Mouse (Mus musculus) gastrocnemius, adult 2 months (tissue): ENCODE measurements around the gene Slc9a8. TPM values are rescaled to one million over a fixed set of nuclear protein-coding genes. Genes with fewer than 3 reads are reported as not detected.

Source experiments
- DNase-seq: peaks from one replicate; pipeline ENCODE4 v3.0.0; 2022
- H3K27ac ChIP-seq: fragments of 200-600 bp; 2 replicates; pipeline ENCODE4 v1.8.1; 2022; ENCODE audit warnings: mild to moderate bottlenecking
- H3K4me3 ChIP-seq: fragments of 200-600 bp; 2 replicates; pipeline ENCODE4 v1.8.1; 2022; ENCODE audit warnings: mild to moderate bottlenecking, moderate library complexity
- CTCF ChIP-seq: fragments of 200-600 bp; IDR thresholded peaks from 2 replicates; pipeline ENCODE4 v1.8.1; 2022; ENCODE audit warnings: antibody characterized with exemption, mild to moderate bottlenecking, moderate library complexity
- intact Hi-C: fragments of 180-260 bp; cut with DNase I; formaldehyde crosslinking; loops from one replicate; pipeline ENCODE4 v1.15.1; 2025
- total RNA-seq, 2 experiments: library from RNA; stranded (reverse); gene quantifications; 2 replicates each; pipeline ENCODE4 v1.2.3; 2021

Gene Slc9a8
- total RNA-seq, 2 experiments from 2014 or later = 25.0 to 30.4 TPM

DNA sequence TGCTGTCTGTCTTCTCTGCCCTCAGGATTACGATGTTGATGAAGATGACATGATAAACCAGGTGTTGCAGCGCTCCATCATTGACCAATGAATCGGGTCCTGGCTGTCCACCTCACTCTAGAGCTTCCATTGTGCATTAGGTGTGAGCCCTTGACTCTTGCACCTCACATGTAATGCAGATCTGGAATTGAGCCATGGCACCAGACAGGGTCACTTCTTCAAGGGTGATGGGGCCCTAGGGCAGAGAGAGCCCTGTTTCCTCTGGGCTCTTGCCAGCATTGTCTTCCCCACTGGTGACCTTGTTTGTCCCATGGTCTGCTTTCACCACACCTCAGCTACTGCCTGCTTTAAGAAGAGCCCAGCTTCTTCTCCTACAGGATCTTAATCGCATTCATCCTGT lies 93.1 kb downstream of the Slc9a8 start:
- intact Hi-C loops = loop anchor here (5.0 kb wide), 1 partner anchor 92 kb away; the partner anchor contains the start of gene Slc9a8
- Histone ChIP-seq H3K27ac (peak overlapping the region; percentile 68; the same call in 1 of the 2 replicates), H3K4me3 (no peak overlapping the region)
- TF ChIP-seq CTCF = no peak
- DNase-seq = peak; percentile 14

DNA sequence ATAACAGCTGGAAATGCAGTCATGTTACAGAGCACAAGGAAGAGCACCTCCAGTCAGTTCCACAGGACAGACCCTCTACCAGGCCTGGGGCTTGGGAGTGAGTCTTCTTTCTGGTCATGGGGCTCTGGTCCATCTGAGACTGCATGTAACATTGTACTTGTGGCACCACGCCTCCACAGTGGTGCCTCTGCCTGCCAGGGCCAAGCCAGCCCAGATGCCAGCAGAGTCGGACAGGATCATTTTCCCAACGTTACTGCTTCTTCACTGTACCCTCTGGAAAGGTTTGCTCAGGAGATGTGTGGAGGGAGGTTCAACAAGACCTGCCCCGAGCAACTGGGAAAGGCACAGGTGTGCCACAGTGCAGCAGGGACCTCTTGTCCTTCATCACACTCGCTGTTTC lies 94.2 kb downstream of the Slc9a8 start:
- H3K4me3 ChIP-seq = no peak overlapping the region
- peak overlapping the region; percentile 68 for H3K27ac ChIP-seq
- TF ChIP-seq CTCF = no peak
- DNase-seq = peak; percentile 79
- intact Hi-C loops = no loop called here

DNA sequence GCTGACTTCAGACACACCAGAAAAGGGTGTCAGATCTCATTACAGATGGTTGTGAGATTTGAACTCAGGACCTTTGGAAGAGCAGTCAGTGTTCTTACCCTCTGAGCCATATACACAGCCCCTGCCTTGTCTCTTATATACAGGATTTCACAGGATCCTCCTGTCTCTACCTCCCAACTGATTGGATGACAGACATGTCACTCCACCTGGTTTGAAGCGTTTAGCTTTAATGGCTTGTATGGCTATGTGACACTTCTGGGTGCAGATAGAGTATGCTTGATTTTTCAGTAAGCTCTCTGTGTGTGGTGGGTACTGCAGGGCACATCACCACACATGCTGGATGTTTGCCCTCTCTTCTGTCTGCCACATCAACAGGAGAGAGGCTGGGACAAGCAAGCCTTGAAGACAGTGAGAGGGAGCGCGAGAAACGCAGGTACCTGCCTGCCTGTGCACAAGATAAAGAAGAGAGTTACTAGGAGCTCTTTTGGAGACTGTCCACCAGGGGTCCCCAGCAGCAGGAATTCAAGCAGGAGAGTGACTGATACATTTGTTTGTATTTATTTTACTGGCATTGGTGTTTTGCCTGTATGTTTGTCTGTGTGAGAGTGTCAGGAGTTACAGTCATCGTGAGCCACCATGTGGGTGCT lies 98.2 kb downstream of the Slc9a8 start:
- intact Hi-C loops = no loop called here

More for the DNA sequence above, 98.2 kb downstream of the Slc9a8 start:
- H3K27ac ChIP-seq = no peak overlapping the region
- H3K4me3 ChIP-seq = no peak overlapping the region
- peak; percentile 15; the same call in 1 of the 2 replicates for TF ChIP-seq CTCF
- peak; percentile 11 for DNase-seq

Other genes starting within 250 kb of the Slc9a8 start
- 10 to 100 TPM; 16.1 to 20.7 TPM for gene Kcnb1, start 231.6 kb upstream of the Slc9a8 start, total RNA-seq
- 1 to 10 TPM; 1.7 to 5.2 TPM for gene Ptgis, start 181.1 kb upstream of the Slc9a8 start, total RNA-seq
- gene B4galt5, start 72.5 kb upstream of the Slc9a8 start, total RNA-seq = 10 to 100 TPM in 1 of 2 experiments, 1 to 10 TPM in 1; 7.8 to 10.6 TPM
- gene Rnf114, start 70.9 kb downstream of the Slc9a8 start, total RNA-seq = 10 to 100 TPM; 40.0 to 40.9 TPM
- 10 to 100 TPM; 18.4 to 18.9 TPM for gene Spata2, start 71.2 kb downstream of the Slc9a8 start, total RNA-seq
- 1 to 10 TPM; 1.1 to 1.2 TPM for gene Snai1, start 116.5 kb downstream of the Slc9a8 start, total RNA-seq
- gene Ube2v1, start 210.4 kb downstream of the Slc9a8 start, total RNA-seq = 100 to 1,000 TPM; 170 to 181 TPM
- gene Gm20431, start 239.8 kb downstream of the Slc9a8 start, total RNA-seq = 10 to 100 TPM in 1 of 2 experiments, 1 to 10 TPM in 1; 3.7 to 11.5 TPM